Mouse (Mus musculus) kidney, adult 8-10 months (tissue): ENCODE data around the gene Egln2.

Source experiments
- DNase-seq, 2 experiments: peaks; one replicate each; pipeline ENCODE4 v3.0.0; 2022

The Egln2 gene

GRCm38 (mm10) chr7:27174896-27175295, 8.3 kb upstream of the Egln2 start:
- DNase-seq = no peak

- no peak for DNase-seq
Measured at GRCm38 (mm10) chr7:27174496-27174895, 7.9 kb upstream of the Egln2 start.

GRCm38 (mm10) chr7:27170981-27171380, 4.4 kb upstream of the Egln2 start:
- no peak for DNase-seq

GRCm38 (mm10) chr7:27168371-27168770, 1.8 kb upstream of the Egln2 start:
- DNase-seq = peak in 1 of 2 experiments; percentile 40

- no peak for DNase-seq
Measured at GRCm38 (mm10) chr7:27167475-27168094, 983 bp upstream of the Egln2 start.

- peak; percentile 90 to 93 for DNase-seq
Measured at GRCm38 (mm10) chr7:27166229-27166613, 381 bp downstream of the Egln2 start.

GRCm38 (mm10) chr7:27165696-27166095, 906 bp downstream of the Egln2 start:
- no peak for DNase-seq

- DNase-seq = peak; percentile 53 to 57
Measured at GRCm38 (mm10) chr7:27165007-27165655, 1.5 kb downstream of the Egln2 start.

- DNase-seq = no peak
Measured at GRCm38 (mm10) chr7:27164112-27164947, 2.3 kb downstream of the Egln2 start.

- no peak for DNase-seq
Measured at GRCm38 (mm10) chr7:27163450-27163805, 3.2 kb downstream of the Egln2 start.

- DNase-seq = no peak
Measured at GRCm38 (mm10) chr7:27162780-27163449, 3.7 kb downstream of the Egln2 start.

- no peak for DNase-seq
Measured at GRCm38 (mm10) chr7:27161744-27162143, 4.9 kb downstream of the Egln2 start.

- no peak for DNase-seq
Measured at GRCm38 (mm10) chr7:27160921-27161320, 5.7 kb downstream of the Egln2 start.

GRCm38 (mm10) chr7:27159882-27160281, 6.7 kb downstream of the Egln2 start:
- peak; percentile 88 to 89 for DNase-seq

GRCm38 (mm10) chr7:27159256-27159655, 7.3 kb downstream of the Egln2 start:
- DNase-seq = no peak

- DNase-seq = no peak
Measured at GRCm38 (mm10) chr7:27158171-27158570, 8.4 kb downstream of the Egln2 start.

- DNase-seq = no peak
Measured at GRCm38 (mm10) chr7:27156005-27156404, 10.6 kb downstream of the Egln2 start.

- DNase-seq = peak in 1 of 2 experiments; percentile 60
Measured at GRCm38 (mm10) chr7:27153205-27153764, 13.3 kb downstream of the Egln2 start, which contains the start of gene Cyp2t4. TSS of gene Cyp2t4 (plus strand) at chr7:27153714.

- DNase-seq = no peak
Measured at GRCm38 (mm10) chr7:27136410-27136996, 30.1 kb downstream of the Egln2 start.

- no peak for DNase-seq
Measured at GRCm38 (mm10) chr7:27133757-27134156, 32.8 kb downstream of the Egln2 start.

GRCm38 (mm10) chr7:27133156-27133555, 33.4 kb downstream of the Egln2 start:
- DNase-seq = peak; percentile 60 to 65

GRCm38 (mm10) chr7:27132588-27132987, 34.0 kb downstream of the Egln2 start:
- DNase-seq = peak; percentile 30 to 65
